Mouse (Mus musculus) MEL-GATA-1-ER (cell line): ENCODE results near the gene Samd13.

Experiments
- DNase-seq: peaks from one replicate; pipeline ENCODE4 v3.0.0-alpha.2; 2012; ENCODE audit warnings: low read depth; ENCODE audit errors: extremely low read depth

The Samd13 gene

GRCm38 (mm10) chr3:146616533-146617283 is 68.7 kb downstream of the Samd13 start:
- DNase-seq: no peak

- DNase-seq: no peak
Measured at GRCm38 (mm10) chr3:146615496-146615895, 69.9 kb downstream of the Samd13 start, which contains the start of gene Dnase2b. Gene Dnase2b, minus strand, starts transcription at chr3:146615596.

- no peak for DNase-seq
Measured at GRCm38 (mm10) chr3:146611821-146612220, 73.6 kb downstream of the Samd13 start.

GRCm38 (mm10) chr3:146611261-146611660 is 74.1 kb downstream of the Samd13 start:
- DNase-seq: no peak

GRCm38 (mm10) chr3:146610322-146610721 is 75.1 kb downstream of the Samd13 start:
- no peak for DNase-seq

GRCm38 (mm10) chr3:146607368-146607767 is 78.0 kb downstream of the Samd13 start:
- DNase-seq: no peak

GRCm38 (mm10) chr3:146604647-146605046 is 80.7 kb downstream of the Samd13 start:
- DNase-seq: no peak

- DNase-seq: no peak
Measured at GRCm38 (mm10) chr3:146602531-146602930, 82.9 kb downstream of the Samd13 start.

GRCm38 (mm10) chr3:146601205-146601604 is 84.2 kb downstream of the Samd13 start:
- no peak for DNase-seq

- no peak for DNase-seq
Measured at GRCm38 (mm10) chr3:146599198-146599900, 86.0 kb downstream of the Samd13 start.

GRCm38 (mm10) chr3:146598411-146598810 is 87.0 kb downstream of the Samd13 start:
- no peak for DNase-seq

GRCm38 (mm10) chr3:146596864-146597263 is 88.5 kb downstream of the Samd13 start:
- no peak for DNase-seq

- DNase-seq: no peak
Measured at GRCm38 (mm10) chr3:146596387-146596786, 89.0 kb downstream of the Samd13 start.

GRCm38 (mm10) chr3:146595440-146595839 is 90.0 kb downstream of the Samd13 start:
- no peak for DNase-seq
